Mouse (Mus musculus) cerebellum, postnatal 36 days (tissue): ENCODE measurements around the gene Gspt2.
"Not testable (repeated sequence)": the region's sequence is repeated elsewhere in the genome, so short reads cannot be mapped to it uniquely, and the experiment has no call there.

Source experiments
- DNase-seq, 2 experiments: peaks; one replicate each; pipeline ENCODE4 v3.0.0; 2021 to 2022; ENCODE audit warnings: mixed read lengths in 2 of 2

Gene Gspt2

GRCm38 (mm10) chrX:94635961-94636563, at the start of gene Gspt2:
Gspt2 (plus strand) TSS chrX:94636069.
- peak; percentile 47 to 62 for DNase-seq

- no peak for DNase-seq
These were observed 10.8 kb upstream of the Gspt2 start for GRCm38 (mm10) chrX:94624835-94625803.

- DNase-seq, result no peak
These were observed 1.0 kb downstream of the Gspt2 start for GRCm38 (mm10) chrX:94636911-94637310.

GRCm38 (mm10) chrX:94648541-94648940, 12.7 kb downstream of the Gspt2 start:
- DNase-seq, result no peak

- no peak for DNase-seq
These were observed 21.9 kb downstream of the Gspt2 start for GRCm38 (mm10) chrX:94657734-94658133.

- no peak for DNase-seq
These were observed 34.9 kb downstream of the Gspt2 start for GRCm38 (mm10) chrX:94670814-94671213.

- DNase-seq, result peak; percentile 26 to 42
These were observed 39.1 kb downstream of the Gspt2 start for GRCm38 (mm10) chrX:94674977-94675376.

GRCm38 (mm10) chrX:94681581-94681980, 45.7 kb downstream of the Gspt2 start:
- not testable (repeated sequence) for DNase-seq

- peak in 1 of 2 experiments; percentile 44 for DNase-seq
These were observed 53.7 kb downstream of the Gspt2 start for GRCm38 (mm10) chrX:94689593-94689992.
